ENCODE assay signal across 33 mouse cellular contexts in the genomic region with DNA sequence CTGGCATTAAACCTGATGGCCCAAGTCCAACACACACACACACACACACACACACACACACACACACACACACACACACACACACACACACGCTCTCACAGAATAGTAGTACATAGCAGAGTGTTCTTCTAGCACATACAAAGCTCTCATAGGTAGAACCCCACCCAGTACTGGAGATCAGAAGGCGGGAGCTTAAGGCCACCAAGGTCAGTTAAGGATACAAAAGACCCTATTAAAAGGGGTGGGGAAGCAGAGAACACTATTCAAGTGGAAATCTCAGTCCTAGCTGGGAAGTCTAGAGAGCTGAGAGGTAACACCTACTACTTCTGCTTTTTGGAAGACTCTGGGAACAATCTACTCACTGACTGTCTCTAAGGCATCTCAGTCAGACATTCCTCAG. TPM values are rescaled to one million over a fixed set of nuclear protein-coding genes. Genes with fewer than 3 reads are reported as not detected.
DNase-seq lines count a peak whose midpoint lies in the region; ATAC-seq and TF ChIP-seq lines count a peak whose summit lies in the region.
"Had no signal": no experiment of that assay in that cellular context is flagged by ENCODE, and none has a peak within 500 bp of the region (broad histone marks: within the 10 kb centered on the region; RNA-seq: fewer than 3 reads in every experiment).

No protein-coding gene starts in this region.

- TF ChIP-seq EP300 in ES-Bruce4 (IDR thresholded peaks at IDR 0.05; ENCODE audit: insufficient read depth, low read depth, low read length) (no peak), MEL (IDR thresholded peaks at IDR 0.05; ENCODE audit: low read depth in 1 of 2, low read length in 2 of 2) (no peak)

- ATAC-seq in heart, embryonic 14.5 days (ENCODE audit: insufficient number of reproducible peaks, insufficient read depth, low FRiP score, low read depth) = no peak
- no peak for ATAC-seq in monocyte, adult 5-6 weeks (replicated peaks; ENCODE audit: insufficient number of reproducible peaks, low FRiP score, low TSS enrichment, poor library complexity, severe bottlenecking)
- ATAC-seq: activated CD4-positive, CD25-positive, alpha-beta regulatory T cell, adult 4 months; CD4-positive, CD25-positive, alpha-beta regulatory T cell, adult 4 months; forebrain, embryonic 15.5 days; Patski had no signal

- H3K4me2 ChIP-seq in heart, embryonic 14.5 days (ENCODE audit: low read length) = no peak overlapping the region
- H3K4me2 ChIP-seq: forebrain, embryonic 12.5 days; forebrain, embryonic 15.5 days; heart, embryonic 12.5 days; hindbrain, embryonic 12.5 days; hindbrain, embryonic 15.5 days had no signal

- no peak overlapping the region for H3K4me3 ChIP-seq in heart, embryonic 14.5 days (ENCODE audit: control insufficient read depth in 1 of 2, insufficient read depth in 1 of 2, low read depth in 1 of 2, low read length in 2 of 2)
- H3K4me3 ChIP-seq in ES-Bruce4 (ENCODE audit: low read depth, low read length) (no peak overlapping the region), MEL (ENCODE audit: control insufficient read depth in 1 of 2, insufficient read depth in 1 of 2, low read depth in 2 of 2, low read length in 2 of 2) (no peak overlapping the region)
- H3K4me3 ChIP-seq: embryonic facial prominence, embryonic 10.5 days; embryonic facial prominence, embryonic 13.5 days; erythroblast, embryonic 14.5 days; forebrain, embryonic 12.5 days; forebrain, embryonic 15.5 days; heart, embryonic 12.5 days; hindbrain, embryonic 12.5 days; hindbrain, embryonic 15.5 days had no signal

- H3K4me1 ChIP-seq in heart, embryonic 14.5 days (ENCODE audit: control insufficient read depth in 2 of 2, insufficient read depth in 2 of 2, low read length in 2 of 2) = peaks cover 8 to 44% of the 10 kb centered on the region in 2 experiments
- H3K4me1 ChIP-seq in ES-Bruce4 (ENCODE audit: control insufficient read depth, insufficient read depth, low read length) (peaks cover 4% of the 10 kb centered on the region), MEL (ENCODE audit: control insufficient read depth in 1 of 2, insufficient read depth in 2 of 2, low read length in 2 of 2) (peaks cover 0 to 8% of the 10 kb centered on the region in 2 experiments; a peak in 3 of 4 replicates)

- H3K9me3 ChIP-seq in heart, embryonic 14.5 days (ENCODE audit: control insufficient read depth, low read length) = no peaks in the 10 kb centered on the region
- H3K9me3 ChIP-seq in ES-Bruce4 (replicated peaks; ENCODE audit: control insufficient read depth, insufficient read depth, low read length, poor library complexity, severe bottlenecking) (no peaks in the 10 kb centered on the region), MEL (replicated peaks; ENCODE audit: insufficient read depth, low read length) (no peaks in the 10 kb centered on the region)
- H3K9me3 ChIP-seq: embryonic facial prominence, embryonic 10.5 days; embryonic facial prominence, embryonic 13.5 days; forebrain, embryonic 12.5 days; forebrain, embryonic 15.5 days; heart, embryonic 12.5 days; hindbrain, embryonic 12.5 days; hindbrain, embryonic 15.5 days had no signal

- TF ChIP-seq RAD21 in MEL (IDR thresholded peaks at IDR 0.05; ENCODE audit: low read depth, low read length) = no peak

- no peak for TF ChIP-seq POLR2A in ES-Bruce4 (IDR thresholded peaks at IDR 0.05; ENCODE audit: insufficient read depth, low read length)
- no peak for TF ChIP-seq POLR2A in MEL (IDR thresholded peaks at IDR 0.05; ENCODE audit: control insufficient read depth in 1 of 2, insufficient read depth in 1 of 2, low read depth in 1 of 2, low read length in 2 of 2, poor library complexity in 1 of 2)

- WGBS in heart, embryonic 14.5 days = 86% methylated on average over 2 of the region's 2 CpGs

- peak overlapping the region; percentile 16; the same call in 1 of the 2 replicates for H3K9ac ChIP-seq in heart, embryonic 14.5 days (ENCODE audit: low read length)
- H3K9ac ChIP-seq in ES-Bruce4 (ENCODE audit: low read depth, poor library complexity, severe bottlenecking) = no peak overlapping the region
- no peak overlapping the region for H3K9ac ChIP-seq in MEL (ENCODE audit: control insufficient read depth, low read depth, low read length, poor library complexity, severe bottlenecking)
- H3K9ac ChIP-seq: embryonic facial prominence, embryonic 13.5 days; forebrain, embryonic 12.5 days; forebrain, embryonic 15.5 days; heart, embryonic 12.5 days; hindbrain, embryonic 12.5 days; hindbrain, embryonic 15.5 days had no signal

- intact Hi-C loops in left cerebral cortex, postnatal 14 days (cut with DNase I) = no loop called here

- peaks cover 4% of the 10 kb centered on the region; the same call in 1 of the 2 replicates for H3K36me3 ChIP-seq in heart, embryonic 14.5 days (ENCODE audit: control insufficient read depth, insufficient read depth, low read length)
- H3K36me3 ChIP-seq in ES-Bruce4 (ENCODE audit: control insufficient read depth, insufficient read depth, low read length, poor library complexity, severe bottlenecking) (no peaks in the 10 kb centered on the region), MEL (ENCODE audit: control insufficient read depth in 1 of 2, insufficient read depth in 2 of 2, low read length in 2 of 2) (peaks cover 0 to 12% of the 10 kb centered on the region in 2 experiments; a peak in 2 of 4 replicates)
- H3K36me3 ChIP-seq: embryonic facial prominence, embryonic 13.5 days; forebrain, embryonic 12.5 days; forebrain, embryonic 15.5 days; hindbrain, embryonic 12.5 days; hindbrain, embryonic 15.5 days had no signal

- peaks cover 4% of the 10 kb centered on the region; the same call in 1 of the 2 replicates for H3K79me2 ChIP-seq in MEL (ENCODE audit: control insufficient read depth, insufficient read depth, low read length, poor library complexity)

- H3K27ac ChIP-seq in heart, embryonic 14.5 days (replicated peaks in 1 of 2; ENCODE audit: control insufficient read depth in 1 of 2, insufficient read depth in 1 of 2, low read depth in 2 of 2, low read length in 2 of 2) = no peak overlapping the region
- H3K27ac ChIP-seq in ES-Bruce4 (ENCODE audit: insufficient read depth, low read length) (peak overlapping the region; percentile 98), MEL (ENCODE audit: control insufficient read depth, low read depth, low read length) (no peak overlapping the region)
- H3K27ac ChIP-seq: embryonic facial prominence, embryonic 10.5 days; embryonic facial prominence, embryonic 13.5 days; forebrain, embryonic 12.5 days; forebrain, embryonic 15.5 days; hindbrain, embryonic 12.5 days; hindbrain, embryonic 15.5 days had no signal

- TF ChIP-seq CTCF in ES-Bruce4 (IDR thresholded peaks at IDR 0.05; ENCODE audit: low read depth, low read length) (no peak), MEL (IDR thresholded peaks at IDR 0.05 in 2 of 3, conservative IDR thresholded peaks at IDR 0.05 in 1 of 3; ENCODE audit: control insufficient read depth in 1 of 3, insufficient read depth in 1 of 3, low read depth in 2 of 3, low read length in 3 of 3, poor library complexity in 1 of 3, severe bottlenecking in 1 of 3) (no peak)

- H3K27me3 ChIP-seq in heart, embryonic 14.5 days (ENCODE audit: control insufficient read depth, insufficient read depth, low read length) = no peaks in the 10 kb centered on the region
- no peaks in the 10 kb centered on the region for H3K27me3 ChIP-seq in ES-Bruce4 (ENCODE audit: control insufficient read depth, insufficient read depth, low read length, poor library complexity, severe bottlenecking)
- H3K27me3 ChIP-seq in MEL (ENCODE audit: control insufficient read depth in 1 of 2, insufficient read depth in 2 of 2, low read length in 2 of 2) = no peaks in the 10 kb centered on the region
- H3K27me3 ChIP-seq: embryonic facial prominence, embryonic 13.5 days; forebrain, embryonic 12.5 days; forebrain, embryonic 15.5 days; heart, embryonic 12.5 days; hindbrain, embryonic 12.5 days; hindbrain, embryonic 15.5 days; Patski had no signal

- no peak for DNase-seq in heart, postnatal 4 days
- DNase-seq in 416B (ENCODE audit: low read depth) (peak; percentile 45), MEL (ENCODE audit: low read depth, low spot score) (peak; percentile 35)
- no peak for DNase-seq in layer of hippocampus, adult 9-11 months
- no peak for DNase-seq in left cerebral cortex, postnatal 14 days (ENCODE audit: low spot score in 2 of 2)
- DNase-seq: adrenal gland, adult 8-10 months; adrenal gland, postnatal 25 days; cerebellum, adult 11-12 months; cerebellum, adult 8-10 months; cerebellum, postnatal 10 days; cerebellum, postnatal 36 days; embryo, embryonic 11 days; gastrocnemius, postnatal 25 days; heart, postnatal 14 days; kidney, adult 11 months; kidney, adult 8-10 months had no signal

RNA-seq across cellular contexts. Expression of a gene that starts 3.0 kb away (rescaled TPM):
- polyA plus RNA-seq in heart, embryonic 14.5 days (2014; fragmentation: Nextera tagmentation; extraction: Ambion mirVana) = 20.9 and 22.1 TPM in 2 replicates
- total RNA-seq in heart, postnatal 4 days (2021) = 10 to 100 TPM; 17.1 to 17.2 TPM
- polyA plus RNA-seq in ES-Bruce4 (2011; ENCODE audit: insufficient read depth, insufficient read length, low read depth, missing spikeins) (79.9 and 90.4 TPM in 2 replicates), MEL (2012; ENCODE audit: insufficient read depth in 1 of 2, insufficient read length in 2 of 2, low read depth in 1 of 2, low replicate concordance in 2 of 2, missing spikeins in 1 of 2) (10 to 100 TPM in 1 of 2 experiments, not detected in 1; 32.5 TPM)
- 7.1 and 7.6 TPM in 2 replicates for total RNA-seq in MEL (2012; rRNA removed)
- total RNA-seq in left cerebral cortex, postnatal 14 days (2021) = 10 to 100 TPM in 1 of 2 experiments, 1 to 10 TPM in 1; 8.9 to 12.1 TPM
- total RNA-seq in monocyte, adult 5-6 weeks (2017) = 3.2 to 8.2 TPM (median 7.1 TPM) in 3 replicates

RNA-seq across cellular contexts. Expression of a gene that starts 27.2 kb away (rescaled TPM):
- polyA plus RNA-seq in heart, embryonic 14.5 days (2014; fragmentation: Nextera tagmentation; extraction: Ambion mirVana) = 178 and 202 TPM in 2 replicates
- total RNA-seq in heart, postnatal 4 days (2021) = 100 to 1,000 TPM; 280 to 281 TPM
- 123 and 125 TPM in 2 replicates for polyA plus RNA-seq in ES-Bruce4 (2011; ENCODE audit: insufficient read depth, insufficient read length, low read depth, missing spikeins)
- total RNA-seq in MEL (2012; rRNA removed) = not detected in 2 replicates
- under 1 TPM in 1 of 2 experiments, not detected in 1; 0.21 TPM for polyA plus RNA-seq in MEL (2012; ENCODE audit: insufficient read depth in 1 of 2, insufficient read length in 2 of 2, low read depth in 1 of 2, low replicate concordance in 2 of 2, missing spikeins in 1 of 2)
- 10 to 100 TPM; 35.2 to 36.6 TPM for total RNA-seq in left cerebral cortex, postnatal 14 days (2021)
- total RNA-seq in monocyte, adult 5-6 weeks (2017) = 10.9 to 45.4 TPM (median 13.3 TPM) in 3 replicates
- total RNA-seq: granulocyte monocyte progenitor cell, adult 5-6 weeks had no signal

RNA-seq across cellular contexts. Expression of a gene that starts 33.7 kb away (rescaled TPM):
- 1.0 and 1.9 TPM in 2 replicates for polyA plus RNA-seq in heart, embryonic 14.5 days (2014; fragmentation: Nextera tagmentation; extraction: Ambion mirVana)
- total RNA-seq in heart, postnatal 4 days (2021) = 1 to 10 TPM; 2.4 to 3.7 TPM
- polyA plus RNA-seq in ES-Bruce4 (2011; ENCODE audit: insufficient read depth, insufficient read length, low read depth, missing spikeins) = 0.20 and 0.31 TPM in 2 replicates
- total RNA-seq in MEL (2012; rRNA removed) = not detected in 2 replicates
- polyA plus RNA-seq in MEL (2012; ENCODE audit: insufficient read depth in 1 of 2, insufficient read length in 2 of 2, low read depth in 1 of 2, low replicate concordance in 2 of 2, missing spikeins in 1 of 2) = under 1 TPM in 1 of 2 experiments, not detected in 1; 0.03 TPM
- total RNA-seq in left cerebral cortex, postnatal 14 days (2021) = not detected
- total RNA-seq in monocyte, adult 5-6 weeks (2017) = 0.32 to 4.9 TPM (median 1.9 TPM) in 3 replicates
- total RNA-seq: granulocyte monocyte progenitor cell, adult 5-6 weeks; hematopoietic stem cell, adult 5-6 weeks had no signal
- polyA plus RNA-seq: C2C12; erythroblast, embryonic 14.5 days; hindbrain, embryonic 15.5 days had no signal

RNA-seq across cellular contexts. Expression of a gene that starts 34.5 kb away (rescaled TPM):
- 33.0 and 33.2 TPM in 2 replicates for polyA plus RNA-seq in heart, embryonic 14.5 days (2014; fragmentation: Nextera tagmentation; extraction: Ambion mirVana)
- 10 to 100 TPM; 43.2 to 54.1 TPM for total RNA-seq in heart, postnatal 4 days (2021)
- polyA plus RNA-seq in ES-Bruce4 (2011; ENCODE audit: insufficient read depth, insufficient read length, low read depth, missing spikeins) (21.4 and 23.8 TPM in 2 replicates), MEL (2012; ENCODE audit: insufficient read depth in 1 of 2, insufficient read length in 2 of 2, low read depth in 1 of 2, low replicate concordance in 2 of 2, missing spikeins in 1 of 2) (1 to 10 TPM in 1 of 2 experiments, not detected in 1; 2.7 TPM)
- total RNA-seq in MEL (2012; rRNA removed) = 0.54 and 2.2 TPM in 2 replicates
- under 1 TPM; 0.59 to 0.76 TPM for total RNA-seq in left cerebral cortex, postnatal 14 days (2021)
- total RNA-seq in monocyte, adult 5-6 weeks (2017) = 29.4 to 78.1 TPM (median 44.9 TPM) in 3 replicates
- total RNA-seq: granulocyte monocyte progenitor cell, adult 5-6 weeks; hematopoietic stem cell, adult 5-6 weeks had no signal
- polyA plus RNA-seq: erythroblast, embryonic 14.5 days had no signal

RNA-seq across cellular contexts. Expression of a gene that starts 48.5 kb away (rescaled TPM):
- polyA plus RNA-seq in heart, embryonic 14.5 days (2014; fragmentation: Nextera tagmentation; extraction: Ambion mirVana) = 24.1 and 28.6 TPM in 2 replicates
- total RNA-seq in heart, postnatal 4 days (2021) = 10 to 100 TPM; 21.6 to 22.3 TPM
- polyA plus RNA-seq in ES-Bruce4 (2011; ENCODE audit: insufficient read depth, insufficient read length, low read depth, missing spikeins) = 29.4 and 30.0 TPM in 2 replicates
- total RNA-seq in MEL (2012; rRNA removed) = 7.9 and 8.6 TPM in 2 replicates
- polyA plus RNA-seq in MEL (2012; ENCODE audit: insufficient read depth in 1 of 2, insufficient read length in 2 of 2, low read depth in 1 of 2, low replicate concordance in 2 of 2, missing spikeins in 1 of 2) = 1 to 10 TPM in 1 of 2 experiments, not detected in 1; 8.0 TPM
- 10 to 100 TPM; 31.7 to 33.7 TPM for total RNA-seq in left cerebral cortex, postnatal 14 days (2021)
- 23.3 to 54.1 TPM (median 23.4 TPM) in 3 replicates for total RNA-seq in monocyte, adult 5-6 weeks (2017)

Comparison
In these comparisons a context has a peak if more than half of its experiments do, and no peak if none do; other contexts are left out.
1. DNase-seq: peak in 416B (single experiment) and MEL (single experiment); none in heart, postnatal 4 days (single experiment), layer of hippocampus, adult 9-11 months (single experiment) and left cerebral cortex, postnatal 14 days (0 of 2).
2. RNA of a gene that starts 27.2 kb away (total RNA-seq): 280 to 281 TPM in heart, postnatal 4 days, 35.2 to 36.6 TPM in left cerebral cortex, postnatal 14 days and 10.9 to 45.4 TPM in monocyte, adult 5-6 weeks; not detected in MEL; every median in the first group is over 10 times any median in the second.